Mouse (Mus musculus) ES-E14 (cell line): ENCODE data around the gene Erfe.

Source experiments
- MAFK ChIP-seq: IDR thresholded peaks from 2 replicates; pipeline ENCODE4 v1.6.1; 2014; ENCODE audit warnings: mild to moderate bottlenecking, low read depth, low read length, inconsistent platforms; ENCODE audit not compliant: insufficient read depth
- ZC3H11A ChIP-seq: IDR thresholded peaks from 2 replicates; pipeline ENCODE4 v1.6.1; 2012; ENCODE audit warnings: low read depth, mild to moderate bottlenecking, inconsistent platforms, low read length, borderline replicate concordance

DNA sequence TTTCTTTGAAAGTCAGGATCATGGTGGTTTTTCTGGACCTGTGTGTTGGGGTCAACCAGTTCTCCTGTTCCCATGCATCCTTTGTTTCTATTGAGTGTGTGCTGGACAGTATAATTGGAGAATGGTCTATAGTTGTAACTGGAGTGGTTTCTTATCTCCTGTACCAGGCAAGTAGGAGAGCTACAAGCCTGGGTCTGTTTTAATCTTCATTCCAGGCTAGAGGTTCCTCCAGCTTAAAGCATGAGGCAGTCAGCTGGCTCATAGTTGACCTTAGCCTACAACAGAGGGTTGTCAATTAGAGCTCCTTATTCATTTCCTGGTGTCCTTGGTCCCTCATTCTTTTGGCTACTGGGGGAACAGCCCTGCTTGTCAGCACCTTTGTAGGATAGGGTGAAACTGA, 32.6 kb upstream of the Erfe start:
- TF ChIP-seq ZC3H11A, result no peak
- TF ChIP-seq MAFK, result no peak
